Mouse (Mus musculus): ENCODE results near the gene Cpt1a. TPM values are rescaled to one million over a fixed set of nuclear protein-coding genes. Genes with fewer than 3 reads are reported as not detected.

The Cpt1a gene
- polyA plus RNA-seq, 1 experiment from 2014 or later = 12.7 TPM

DNA sequence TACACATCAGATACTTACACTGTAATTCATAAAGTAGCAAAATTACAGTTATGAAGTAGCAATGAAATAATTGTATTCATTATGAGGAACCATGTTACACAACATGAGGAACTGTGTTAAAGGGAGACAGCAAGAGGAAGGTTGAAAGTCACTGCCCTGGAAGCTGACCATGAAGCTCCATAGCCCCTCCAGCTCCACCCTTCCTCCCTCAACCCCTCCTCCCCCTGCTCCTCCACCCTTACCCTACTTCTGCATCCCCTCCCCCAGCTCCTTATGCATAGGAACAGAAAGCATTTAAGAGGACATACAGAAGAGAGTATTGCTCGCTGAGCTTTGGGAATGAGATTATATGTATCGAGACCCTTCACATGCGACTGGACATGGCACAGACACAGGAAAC, 56.5 kb downstream of the Cpt1a start:
- H3K4me1 ChIP-seq = no peaks in the 10 kb centered on the region
- no peak for ATAC-seq (replicated peaks)
- H3K4me2 ChIP-seq (replicated peaks) = no peak overlapping the region
- H3K9ac ChIP-seq (replicated peaks) = no peak overlapping the region
- H3K27me3 ChIP-seq = no peaks in the 10 kb centered on the region
- no peak overlapping the region for H3K4me3 ChIP-seq
- 93% methylated on average over 3 of the region's 3 CpGs for WGBS
- H3K9me3 ChIP-seq = no peaks in the 10 kb centered on the region
- H3K36me3 ChIP-seq = no peaks in the 10 kb centered on the region
- no peak overlapping the region for H3K27ac ChIP-seq (replicated peaks)

GRCm38 (mm10) chr19:3388061-3388460, 65.9 kb downstream of the Cpt1a start:
- Histone ChIP-seq H3K9ac (replicated peaks) (no peak overlapping the region), H3K27me3 (no peaks in the 10 kb centered on the region), H3K4me2 (replicated peaks) (no peak overlapping the region), H3K36me3 (no peaks in the 10 kb centered on the region), H3K27ac (replicated peaks) (no peak overlapping the region), H3K4me1 (0 out of 2 replicates have a peak, but pooled peaks cover 5% of the 10 kb centered on the region), H3K4me3 (no peak overlapping the region), H3K9me3 (peaks cover 3% of the 10 kb centered on the region; the same call in 1 of the 2 replicates)
- 78% methylated on average over 6 of the region's 6 CpGs for WGBS
- no peak for ATAC-seq (replicated peaks)

- ATAC-seq (replicated peaks) = peak; percentile 86
- Histone ChIP-seq H3K36me3 (no peaks in the 10 kb centered on the region), H3K27ac (replicated peaks) (no peak within 1 kb of the TSS), H3K4me1 (0 out of 2 replicates have a peak, but pooled peaks cover 5% of the 10 kb centered on the region), H3K4me2 (replicated peaks) (peak within 1 kb of the TSS; percentile 70), H3K9me3 (peaks cover 3% of the 10 kb centered on the region; the same call in 1 of the 2 replicates), H3K9ac (replicated peaks) (peak within 1 kb of the TSS; percentile 38), H3K27me3 (no peaks in the 10 kb centered on the region), H3K4me3 (peak within 1 kb of the TSS; percentile 47)
- WGBS = 2% methylated on average over 33 of the region's 33 CpGs
Observed at GRCm38 (mm10) chr19:3388629-3389057, 66.5 kb downstream of the Cpt1a start, which contains the start of gene Tesmin. TSS of gene Tesmin (plus strand) at chr19:3388857.

DNA sequence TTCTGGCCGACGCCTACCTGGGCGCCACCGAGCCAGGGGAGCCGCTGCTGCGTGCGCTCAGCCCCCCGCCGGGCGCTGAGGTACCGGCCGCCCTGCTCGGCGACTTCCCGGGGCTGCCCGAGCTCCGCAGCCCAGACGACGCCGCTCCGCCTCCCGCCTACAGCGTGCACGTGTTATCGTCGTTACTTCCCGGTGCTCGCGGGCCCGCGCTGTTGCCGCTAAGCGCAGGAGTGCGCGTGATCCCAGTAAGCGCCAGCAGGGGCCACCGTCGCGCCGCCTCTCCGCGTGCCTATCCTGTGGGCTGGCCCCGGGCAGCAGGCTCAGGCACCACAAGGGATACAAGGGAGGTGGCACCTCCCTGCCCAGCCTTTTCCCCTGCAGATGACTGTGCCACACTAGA, 67.0 kb downstream of the Cpt1a start:
- Histone ChIP-seq H3K9ac (replicated peaks) (peak overlapping the region; percentile 38), H3K4me1 (0 out of 2 replicates have a peak, but pooled peaks cover 5% of the 10 kb centered on the region), H3K36me3 (no peaks in the 10 kb centered on the region), H3K27ac (replicated peaks) (no peak overlapping the region), H3K27me3 (no peaks in the 10 kb centered on the region), H3K9me3 (peaks cover 3% of the 10 kb centered on the region; the same call in 1 of the 2 replicates), H3K4me2 (replicated peaks) (peak overlapping the region; percentile 70), H3K4me3 (peak overlapping the region; percentile 47)
- peak; percentile 96 for ATAC-seq (replicated peaks)
- WGBS = 0% methylated on average over 43 of the region's 43 CpGs

DNA sequence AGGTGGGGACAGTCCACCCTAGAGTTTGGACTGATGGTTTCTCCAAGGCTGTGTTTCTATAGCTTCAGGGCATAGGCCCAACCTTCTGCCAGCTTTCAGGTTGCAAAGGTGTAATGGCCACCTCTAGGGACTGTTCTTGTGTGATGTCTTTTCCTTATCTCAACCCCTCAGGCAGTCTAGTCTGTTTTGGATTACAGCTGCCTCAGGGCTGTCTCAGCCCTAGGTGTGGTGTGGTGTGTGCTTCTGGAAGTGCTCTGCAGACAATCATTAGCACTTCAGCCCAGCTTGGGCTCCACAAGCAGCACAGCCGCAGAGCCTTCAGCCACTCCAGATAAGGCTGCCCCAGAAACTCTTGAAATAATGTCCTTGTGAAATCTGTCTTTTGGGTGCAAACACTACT, 70.2 kb downstream of the Cpt1a start:
- H3K27me3 ChIP-seq = no peaks in the 10 kb centered on the region
- no peak overlapping the region for H3K27ac ChIP-seq (replicated peaks)
- 0 out of 2 replicates have a peak, but pooled peaks cover 5% of the 10 kb centered on the region for H3K4me1 ChIP-seq
- H3K9ac ChIP-seq (replicated peaks) = no peak overlapping the region
- no peak for ATAC-seq (replicated peaks)
- peaks cover 3% of the 10 kb centered on the region; the same call in 1 of the 2 replicates for H3K9me3 ChIP-seq
- 100% methylated on average over 1 of the region's 1 CpGs for WGBS
- H3K4me3 ChIP-seq = no peak overlapping the region
- no peak overlapping the region for H3K4me2 ChIP-seq (replicated peaks)
- no peaks in the 10 kb centered on the region for H3K36me3 ChIP-seq

GRCm38 (mm10) chr19:3394216-3394615, 72.1 kb downstream of the Cpt1a start:
- Histone ChIP-seq H3K9me3 (peaks cover 3% of the 10 kb centered on the region; the same call in 1 of the 2 replicates), H3K9ac (replicated peaks) (no peak overlapping the region), H3K4me2 (replicated peaks) (no peak overlapping the region), H3K4me3 (no peak overlapping the region), H3K27me3 (no peaks in the 10 kb centered on the region), H3K4me1 (no peaks in the 10 kb centered on the region), H3K36me3 (no peaks in the 10 kb centered on the region), H3K27ac (replicated peaks) (no peak overlapping the region)
- ATAC-seq (replicated peaks) = no peak
- 89% methylated on average over 3 of the region's 3 CpGs for WGBS

GRCm38 (mm10) chr19:3400057-3400456, 77.9 kb downstream of the Cpt1a start:
- Histone ChIP-seq H3K9me3 (no peaks in the 10 kb centered on the region), H3K4me2 (replicated peaks) (no peak overlapping the region), H3K4me1 (no peaks in the 10 kb centered on the region), H3K27me3 (no peaks in the 10 kb centered on the region), H3K4me3 (no peak overlapping the region), H3K27ac (replicated peaks) (no peak overlapping the region), H3K36me3 (no peaks in the 10 kb centered on the region), H3K9ac (replicated peaks) (no peak overlapping the region)
- ATAC-seq (replicated peaks) = no peak
- 85% methylated on average over 4 of the region's 4 CpGs for WGBS

- H3K4me3 ChIP-seq = no peak overlapping the region
- no peak overlapping the region for H3K4me2 ChIP-seq (replicated peaks)
- H3K9ac ChIP-seq (replicated peaks) = no peak overlapping the region
- no peak for ATAC-seq (replicated peaks)
- no peaks in the 10 kb centered on the region for H3K4me1 ChIP-seq
- WGBS = 90% methylated on average over 7 of the region's 7 CpGs
- no peaks in the 10 kb centered on the region for H3K9me3 ChIP-seq
- no peaks in the 10 kb centered on the region for H3K36me3 ChIP-seq
- no peak overlapping the region for H3K27ac ChIP-seq (replicated peaks)
- no peaks in the 10 kb centered on the region for H3K27me3 ChIP-seq
Observed at GRCm38 (mm10) chr19:3401504-3401903, 79.4 kb downstream of the Cpt1a start.

DNA sequence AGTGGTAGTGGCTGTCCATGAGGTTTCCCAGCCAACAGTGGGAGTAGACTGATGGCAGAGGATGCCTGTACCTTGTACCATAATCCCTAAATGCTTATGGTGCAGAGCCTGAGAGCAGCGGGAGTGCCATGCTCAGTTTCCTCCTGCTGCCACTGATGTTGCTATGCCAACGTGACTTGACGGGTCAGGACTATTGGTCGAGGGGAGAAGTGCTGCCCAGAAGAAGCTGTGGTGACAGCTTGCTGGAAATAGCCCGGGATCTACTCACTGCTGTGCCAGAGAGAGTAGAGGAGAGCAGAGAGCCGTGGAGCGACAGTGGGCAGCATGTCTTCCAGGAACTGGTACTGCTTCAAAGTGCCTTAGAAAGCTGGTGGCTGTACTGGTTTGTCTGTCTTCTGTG, 79.8 kb downstream of the Cpt1a start:
- WGBS = 50% methylated on average over 7 of the region's 7 CpGs

GRCm38 (mm10) chr19:3402390-3402789, 80.3 kb downstream of the Cpt1a start:
- ATAC-seq (replicated peaks) = no peak
- no peaks in the 10 kb centered on the region for H3K36me3 ChIP-seq
- H3K4me2 ChIP-seq (replicated peaks) = no peak overlapping the region
- H3K4me3 ChIP-seq = no peak overlapping the region
- no peak overlapping the region for H3K9ac ChIP-seq (replicated peaks)
- H3K27me3 ChIP-seq = no peaks in the 10 kb centered on the region
- H3K4me1 ChIP-seq = no peaks in the 10 kb centered on the region
- WGBS = 88% methylated on average over 6 of the region's 6 CpGs
- no peaks in the 10 kb centered on the region for H3K9me3 ChIP-seq
- H3K27ac ChIP-seq (replicated peaks) = no peak overlapping the region

More for the DNA sequence above, 79.8 kb downstream of the Cpt1a start:
- ATAC-seq (replicated peaks) = no peak
- H3K4me1 ChIP-seq = no peaks in the 10 kb centered on the region
- H3K4me3 ChIP-seq = no peak overlapping the region
- H3K27me3 ChIP-seq = no peaks in the 10 kb centered on the region
- H3K9ac ChIP-seq (replicated peaks) = no peak overlapping the region
- H3K4me2 ChIP-seq (replicated peaks) = no peak overlapping the region
- H3K36me3 ChIP-seq = no peaks in the 10 kb centered on the region
- no peak overlapping the region for H3K27ac ChIP-seq (replicated peaks)
- no peaks in the 10 kb centered on the region for H3K9me3 ChIP-seq

DNA sequence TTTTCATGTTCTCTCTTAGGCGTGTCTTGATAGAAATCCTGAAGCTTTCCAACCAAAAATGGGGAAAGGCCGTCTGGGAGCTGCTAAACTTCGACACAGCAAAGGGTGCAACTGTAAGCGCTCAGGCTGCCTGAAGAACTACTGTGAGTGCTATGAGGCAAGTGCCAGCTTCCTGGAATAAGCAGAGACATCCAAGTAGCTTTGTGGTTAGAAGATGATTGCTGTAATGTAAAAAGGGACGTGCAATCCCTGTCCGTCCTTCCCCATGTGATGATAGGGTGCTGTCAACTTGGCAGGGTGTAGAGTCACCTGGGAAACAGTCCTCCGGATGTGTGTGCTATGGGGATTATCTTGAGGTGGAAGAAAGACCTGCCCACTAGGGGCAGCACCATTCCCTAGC, 81.9 kb downstream of the Cpt1a start:
- H3K27me3 ChIP-seq = no peaks in the 10 kb centered on the region
- no peak for ATAC-seq (replicated peaks)
- WGBS = 82% methylated on average over 7 of the region's 7 CpGs

DNA sequence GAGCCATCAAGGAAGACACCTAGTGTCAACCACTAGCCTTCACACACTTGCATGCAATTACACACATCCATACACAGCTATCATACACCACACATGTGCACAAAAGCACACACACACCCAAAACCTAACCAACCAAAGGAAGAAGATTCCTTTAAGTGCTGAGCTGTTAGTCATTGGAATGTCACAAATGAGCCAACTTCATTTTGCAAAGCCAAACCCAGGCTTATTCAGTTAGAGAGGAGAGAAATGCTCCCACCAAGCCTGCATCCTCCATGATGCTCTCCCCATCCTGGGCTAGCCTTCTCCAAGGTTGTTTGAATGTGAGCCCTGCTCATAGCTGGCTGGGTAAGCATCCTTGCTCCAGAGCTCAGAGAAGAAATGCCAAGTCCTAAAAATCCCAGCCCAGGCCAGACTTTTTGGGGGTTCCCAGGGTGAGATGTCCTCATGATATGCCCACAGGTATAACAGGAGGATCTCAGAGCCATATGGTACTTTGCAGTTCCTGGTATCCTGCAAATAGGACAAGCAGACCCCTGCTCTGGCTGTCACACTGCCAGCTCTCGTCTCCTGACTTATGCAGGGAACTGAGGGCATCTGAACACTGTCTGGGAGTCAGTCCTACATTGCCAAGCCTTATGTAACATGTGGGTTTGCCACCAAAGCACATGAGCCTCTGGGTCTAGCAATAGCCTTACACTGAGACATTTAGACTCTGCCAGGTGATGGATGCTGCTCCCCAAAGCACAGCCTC, 83.6 kb downstream of the Cpt1a start:
- no peak for ATAC-seq (replicated peaks)
- no peak overlapping the region for H3K27ac ChIP-seq (replicated peaks)
- WGBS = 64% methylated on average over 1 of the region's 1 CpGs

More for the DNA sequence above, 81.9 kb downstream of the Cpt1a start:
- no peaks in the 10 kb centered on the region for H3K4me1 ChIP-seq
- no peaks in the 10 kb centered on the region for H3K9me3 ChIP-seq
- H3K4me2 ChIP-seq (replicated peaks) = no peak overlapping the region
- no peak overlapping the region for H3K27ac ChIP-seq (replicated peaks)
- H3K36me3 ChIP-seq = no peaks in the 10 kb centered on the region
- no peak overlapping the region for H3K9ac ChIP-seq (replicated peaks)
- H3K4me3 ChIP-seq = no peak overlapping the region

More for the DNA sequence above, 83.6 kb downstream of the Cpt1a start:
- H3K4me2 ChIP-seq (replicated peaks) = no peak overlapping the region
- no peaks in the 10 kb centered on the region for H3K36me3 ChIP-seq
- no peaks in the 10 kb centered on the region for H3K27me3 ChIP-seq
- no peaks in the 10 kb centered on the region for H3K4me1 ChIP-seq
- no peaks in the 10 kb centered on the region for H3K9me3 ChIP-seq
- no peak overlapping the region for H3K4me3 ChIP-seq
- H3K9ac ChIP-seq (replicated peaks) = no peak overlapping the region

All from forebrain, embryonic 15.5 days (tissue).